Mouse (Mus musculus) lung, postnatal 0 days (tissue): ENCODE measurements at regions not wholly inside any gene's neighbourhood (a gene's known extent, or its start where the extent isn't known, plus 50 kb on each side); places are given as distances from the start of the nearest gene placed in this dataset.

Experiments
- CTCF ChIP-seq: IDR thresholded peaks from 2 replicates; pipeline ENCODE4 v1.5.1; 2016; ENCODE audit warnings: antibody characterized with exemption, mild to moderate bottlenecking
- EP300 ChIP-seq: IDR thresholded peaks from 2 replicates; pipeline ENCODE4 v1.6.1; 2016; ENCODE audit warnings: antibody characterized with exemption, mild to moderate bottlenecking, control low read depth

GRCm38 (mm10) chr3:9346356-9346755 is 263.5 kb downstream of the Zfp704 start:
- TF ChIP-seq CTCF (no peak), EP300 (no peak)
